Mouse (Mus musculus): Measurements from ENCODE around the gene Dscaml1. TPM values are rescaled to one million over a fixed set of nuclear protein-coding genes. Genes with fewer than 3 reads are reported as not detected.
A peak's percentile ranks its signal among the peaks of the same experiment; 100 is the strongest.
"Not testable (repeated sequence)": the region's sequence is repeated elsewhere in the genome, so short reads cannot be mapped to it uniquely, and the experiment has no call there.

Gene Dscaml1
- polyA plus RNA-seq, 1 experiment from 2014 or later: 0.23 TPM

GRCm38 (mm10) chr9:45769596-45769995 lies 343.2 kb downstream of the Dscaml1 start:
- WGBS: 93% methylated on average over 5 of the region's 5 CpGs
- no peak overlapping the region for H3K4me3 ChIP-seq
- no peak for DNase-seq (ENCODE audit: low spot score)
- H3K4me1 ChIP-seq: no peaks in the 10 kb centered on the region; the same call in 1 of the 2 replicates
- H3K27ac ChIP-seq (replicated peaks): no peak overlapping the region
- no peaks in the 10 kb centered on the region for H3K27me3 ChIP-seq (ENCODE audit: low read depth, poor library complexity, severe bottlenecking)
- H3K36me3 ChIP-seq: peaks cover 68% of the 10 kb centered on the region
- no peaks in the 10 kb centered on the region for H3K9me3 ChIP-seq (replicated peaks)

- Histone ChIP-seq H3K27me3 (ENCODE audit: low read depth, poor library complexity, severe bottlenecking) (no peaks in the 10 kb centered on the region), H3K36me3 (peaks cover 93% of the 10 kb centered on the region), H3K4me1 (no peaks in the 10 kb centered on the region; the same call in 1 of the 2 replicates), H3K27ac (replicated peaks) (no peak overlapping the region), H3K9me3 (replicated peaks) (no peaks in the 10 kb centered on the region), H3K4me3 (no peak overlapping the region)
- 87% methylated on average over 6 of the region's 6 CpGs for WGBS
- no peak for DNase-seq (ENCODE audit: low spot score)
These were observed 347.7 kb downstream of the Dscaml1 start for GRCm38 (mm10) chr9:45774088-45774487.

- not testable (repeated sequence) for H3K9me3 ChIP-seq (replicated peaks); H3K27ac ChIP-seq (replicated peaks); DNase-seq (ENCODE audit: low spot score); H3K4me1 ChIP-seq; H3K4me3 ChIP-seq; H3K27me3 ChIP-seq (ENCODE audit: low read depth, poor library complexity, severe bottlenecking)
- peaks cover 79% of the 10 kb centered on the region for H3K36me3 ChIP-seq
- WGBS: 90% methylated on average over 3 of the region's 3 CpGs
These were observed 349.7 kb downstream of the Dscaml1 start for GRCm38 (mm10) chr9:45776176-45776575.

GRCm38 (mm10) chr9:45779201-45779600 lies 352.8 kb downstream of the Dscaml1 start:
- H3K36me3 ChIP-seq: peaks cover 60% of the 10 kb centered on the region
- H3K4me1 ChIP-seq: no peaks in the 10 kb centered on the region; the same call in 1 of the 2 replicates
- H3K27me3 ChIP-seq (ENCODE audit: low read depth, poor library complexity, severe bottlenecking): no peaks in the 10 kb centered on the region
- no peak for DNase-seq (ENCODE audit: low spot score)
- H3K4me3 ChIP-seq: no peak overlapping the region
- H3K9me3 ChIP-seq (replicated peaks): no peaks in the 10 kb centered on the region
- 82% methylated on average over 6 of the region's 6 CpGs for WGBS
- H3K27ac ChIP-seq (replicated peaks): 0 out of 2 replicates have a peak overlapping the region, but pooled peaks have one; percentile 46

GRCm38 (mm10) chr9:45783249-45784069 lies 357.0 kb downstream of the Dscaml1 start:
- no peaks in the 10 kb centered on the region for H3K9me3 ChIP-seq (replicated peaks)
- 88% methylated on average over 12 of the region's 12 CpGs for WGBS
- H3K4me3 ChIP-seq: no peak overlapping the region
- H3K36me3 ChIP-seq: peaks cover 44% of the 10 kb centered on the region
- no peak for DNase-seq (ENCODE audit: low spot score)
- H3K4me1 ChIP-seq: peaks cover 4% of the 10 kb centered on the region
- no peaks in the 10 kb centered on the region for H3K27me3 ChIP-seq (ENCODE audit: low read depth, poor library complexity, severe bottlenecking)
- H3K27ac ChIP-seq (replicated peaks): no peak overlapping the region

GRCm38 (mm10) chr9:45787071-45787470 lies 360.6 kb downstream of the Dscaml1 start:
- no peaks in the 10 kb centered on the region for H3K27me3 ChIP-seq (ENCODE audit: low read depth, poor library complexity, severe bottlenecking)
- H3K4me1 ChIP-seq: peaks cover 39% of the 10 kb centered on the region
- no peak overlapping the region for H3K4me3 ChIP-seq
- H3K36me3 ChIP-seq: peaks cover 47% of the 10 kb centered on the region
- 94% methylated on average over 8 of the region's 8 CpGs for WGBS
- no peaks in the 10 kb centered on the region for H3K9me3 ChIP-seq (replicated peaks)
- 0 out of 2 replicates have a peak overlapping the region, but pooled peaks have one; percentile 4 for H3K27ac ChIP-seq (replicated peaks)
- DNase-seq (ENCODE audit: low spot score): no peak

- Histone ChIP-seq H3K27ac (replicated peaks) (0 out of 2 replicates have a peak overlapping the region, but pooled peaks have one; percentile 4), H3K4me3 (no peak overlapping the region), H3K36me3 (peaks cover 51% of the 10 kb centered on the region), H3K27me3 (ENCODE audit: low read depth, poor library complexity, severe bottlenecking) (no peaks in the 10 kb centered on the region), H3K9me3 (replicated peaks) (no peaks in the 10 kb centered on the region), H3K4me1 (peaks cover 44% of the 10 kb centered on the region)
- DNase-seq (ENCODE audit: low spot score): no peak
- 86% methylated on average over 6 of the region's 6 CpGs for WGBS
These were observed 361.1 kb downstream of the Dscaml1 start for GRCm38 (mm10) chr9:45787547-45787946.

GRCm38 (mm10) chr9:45788405-45788804 lies 362.0 kb downstream of the Dscaml1 start:
- Histone ChIP-seq H3K27me3 (ENCODE audit: low read depth, poor library complexity, severe bottlenecking) (no peaks in the 10 kb centered on the region), H3K36me3 (peaks cover 58% of the 10 kb centered on the region), H3K4me3 (no peak overlapping the region), H3K4me1 (peaks cover 48% of the 10 kb centered on the region), H3K9me3 (replicated peaks) (no peaks in the 10 kb centered on the region), H3K27ac (replicated peaks) (peak overlapping the region; percentile 82)
- 58% methylated on average over 5 of the region's 5 CpGs for WGBS
- DNase-seq (ENCODE audit: low spot score): no peak

GRCm38 (mm10) chr9:45791456-45792142 lies 365.2 kb downstream of the Dscaml1 start:
- no peak overlapping the region for H3K4me3 ChIP-seq
- no peaks in the 10 kb centered on the region for H3K9me3 ChIP-seq (replicated peaks)
- 90% methylated on average over 8 of the region's 8 CpGs for WGBS
- H3K36me3 ChIP-seq: peaks cover 55% of the 10 kb centered on the region
- H3K4me1 ChIP-seq: peaks cover 48% of the 10 kb centered on the region
- no peak for DNase-seq (ENCODE audit: low spot score)
- H3K27me3 ChIP-seq (ENCODE audit: low read depth, poor library complexity, severe bottlenecking): no peaks in the 10 kb centered on the region
- peak overlapping the region; percentile 82 for H3K27ac ChIP-seq (replicated peaks)

- WGBS: 83% methylated on average over 1 of the region's 1 CpGs
- Histone ChIP-seq H3K27ac (replicated peaks) (peak overlapping the region; percentile 82), H3K4me1 (peaks cover 48% of the 10 kb centered on the region), H3K27me3 (ENCODE audit: low read depth, poor library complexity, severe bottlenecking) (no peaks in the 10 kb centered on the region), H3K4me3 (no peak overlapping the region), H3K9me3 (replicated peaks) (no peaks in the 10 kb centered on the region), H3K36me3 (peaks cover 50% of the 10 kb centered on the region)
- peak; percentile 24 for DNase-seq (ENCODE audit: low spot score)
These were observed 365.8 kb downstream of the Dscaml1 start for GRCm38 (mm10) chr9:45792235-45792634.

- DNase-seq (ENCODE audit: low spot score): no peak
- Histone ChIP-seq H3K9me3 (replicated peaks) (no peaks in the 10 kb centered on the region), H3K27me3 (ENCODE audit: low read depth, poor library complexity, severe bottlenecking) (no peaks in the 10 kb centered on the region), H3K27ac (replicated peaks) (no peak overlapping the region), H3K4me3 (no peak overlapping the region), H3K4me1 (peaks cover 48% of the 10 kb centered on the region), H3K36me3 (peaks cover 48% of the 10 kb centered on the region)
- WGBS: 90% methylated on average over 6 of the region's 6 CpGs
These were observed 367.3 kb downstream of the Dscaml1 start for GRCm38 (mm10) chr9:45793697-45794096.

GRCm38 (mm10) chr9:45795722-45796121 lies 369.3 kb downstream of the Dscaml1 start:
- peaks cover 34% of the 10 kb centered on the region for H3K4me1 ChIP-seq
- H3K27me3 ChIP-seq (ENCODE audit: low read depth, poor library complexity, severe bottlenecking): no peaks in the 10 kb centered on the region
- 92% methylated on average over 5 of the region's 5 CpGs for WGBS

GRCm38 (mm10) chr9:45797271-45797670 lies 370.8 kb downstream of the Dscaml1 start:
- Histone ChIP-seq H3K27ac (replicated peaks) (no peak overlapping the region), H3K36me3 (peaks cover 45% of the 10 kb centered on the region), H3K4me3 (no peak overlapping the region), H3K9me3 (replicated peaks) (no peaks in the 10 kb centered on the region), H3K4me1 (peaks cover 20% of the 10 kb centered on the region), H3K27me3 (ENCODE audit: low read depth, poor library complexity, severe bottlenecking) (no peaks in the 10 kb centered on the region)
- 84% methylated on average over 3 of the region's 3 CpGs for WGBS
- no peak for DNase-seq (ENCODE audit: low spot score)

More at GRCm38 (mm10) chr9:45795722-45796121, 369.3 kb downstream of the Dscaml1 start:
- H3K36me3 ChIP-seq: peaks cover 45% of the 10 kb centered on the region
- no peak overlapping the region for H3K27ac ChIP-seq (replicated peaks)
- DNase-seq (ENCODE audit: low spot score): no peak
- H3K9me3 ChIP-seq (replicated peaks): no peaks in the 10 kb centered on the region
- H3K4me3 ChIP-seq: no peak overlapping the region

All from midbrain, embryonic 10.5 days (tissue).